Mouse (Mus musculus) forebrain, embryonic 16.5 days (tissue): ENCODE measurements around the gene Gm13289. TPM values are rescaled to one million over a fixed set of nuclear protein-coding genes. Genes with fewer than 3 reads are reported as not detected.
"Not testable (repeated sequence)": the region's sequence is repeated elsewhere in the genome, so short reads cannot be mapped to it uniquely, and the experiment has no call there.

ENCODE experiments used
- ATAC-seq: fragments of 200-750 bp; cut with Nextera tagmentation; 2 replicates; pipeline ENCODE4 v1.8.0; 2017; ENCODE audit warnings: mild to moderate bottlenecking, moderate library complexity
- H3K27ac ChIP-seq: fragments of 300-500 bp; sonication (generic); 2 replicates; pipeline ENCODE4 v1.5.1; 2014; ENCODE audit warnings: low read length, control low read depth
- H3K27me3 ChIP-seq: fragments of 300-500 bp; sonication (generic); replicated peaks from 2 replicates; pipeline ENCODE4 v1.6.1; 2014; ENCODE audit warnings: low read length; ENCODE audit not compliant: control insufficient read depth, insufficient read depth
- H3K36me3 ChIP-seq: fragments of 300-500 bp; sonication (generic); 2 replicates; pipeline ENCODE4 v1.6.1; 2014; ENCODE audit not compliant: control insufficient read depth, insufficient read depth
- H3K4me1 ChIP-seq: fragments of 300-500 bp; sonication (generic); replicated peaks from 2 replicates; pipeline ENCODE4 v1.6.1; 2014; ENCODE audit warnings: low read length; ENCODE audit not compliant: control insufficient read depth, insufficient read depth
- H3K4me2 ChIP-seq: fragments of 300-500 bp; sonication (generic); 2 replicates; pipeline ENCODE4 v1.6.1; 2014; ENCODE audit warnings: mild to moderate bottlenecking, low read length, control low read depth
- H3K4me3 ChIP-seq: fragments of 300-500 bp; sonication (generic); replicated peaks from 2 replicates; pipeline ENCODE4 v1.5.1; 2014; ENCODE audit warnings: mild to moderate bottlenecking, low read length, control low read depth
- H3K9ac ChIP-seq: fragments of 300-500 bp; sonication (generic); replicated peaks from 2 replicates; pipeline ENCODE4 v1.6.1; 2014; ENCODE audit warnings: low read depth, low read length, control low read depth
- H3K9me3 ChIP-seq: fragments of 300-500 bp; sonication (generic); 2 replicates; pipeline ENCODE4 v1.6.1; 2016; ENCODE audit warnings: low read length; ENCODE audit not compliant: control insufficient read depth
- WGBS: fragments of 180-500 bp; shearing (Covaris S2); extraction: QIAGEN DNeasy Blood & Tissue Kit; methylation state at CpG from one replicate; pipeline ENCODE4 v1.1.7; 2014; 5-methylcytosine and 5-hydroxymethylcytosine counted together
- polyA plus RNA-seq: library from polyadenylated mRNA; unstranded; fragments of >200 nt; fragmentation: Nextera tagmentation; extraction: Ambion mirVana; gene quantifications from 2 replicates; pipeline ENCODE4 v1.2.1, GENCODE M21; 2015

The Gm13289 gene
- polyA plus RNA-seq, 1 experiment from 2014 or later: not detected

- WGBS: 11% methylated on average over 28 of the region's 31 CpGs
- not testable (repeated sequence) for H3K27me3 ChIP-seq, H3K4me1 ChIP-seq, H3K36me3 ChIP-seq, H3K9me3 ChIP-seq, ATAC-seq
- Histone ChIP-seq H3K4me2 (peak overlapping the region; percentile 86), H3K27ac (peak overlapping the region; percentile 67; the same call in 1 of the 2 replicates), H3K4me3 (peak overlapping the region; percentile 48), H3K9ac (peak overlapping the region; percentile 57)
Measured at GRCm38 (mm10) chr4:88756581-88757513, 19.9 kb upstream of the Gm13289 start.

GRCm38 (mm10) chr4:88757628-88758031 lies 19.1 kb upstream of the Gm13289 start:
- Histone ChIP-seq H3K9ac (peak overlapping the region; percentile 57), H3K4me3 (peak overlapping the region; percentile 48), H3K4me2 (peak overlapping the region; percentile 86)
- peak; percentile 100 for ATAC-seq
- H3K27ac ChIP-seq, H3K4me1 ChIP-seq, H3K27me3 ChIP-seq, H3K9me3 ChIP-seq, H3K36me3 ChIP-seq: not testable (repeated sequence)
- 0% methylated on average over 20 of the region's 21 CpGs for WGBS

- not testable (repeated sequence) for H3K4me1 ChIP-seq, H3K4me3 ChIP-seq, H3K9ac ChIP-seq, H3K4me2 ChIP-seq, H3K9me3 ChIP-seq, H3K27me3 ChIP-seq, ATAC-seq, H3K36me3 ChIP-seq, H3K27ac ChIP-seq
- 89% methylated on average over 6 of the region's 9 CpGs for WGBS
Measured at GRCm38 (mm10) chr4:88758751-88759150, 18.0 kb upstream of the Gm13289 start.

- not testable (repeated sequence) for H3K27me3 ChIP-seq, H3K27ac ChIP-seq, H3K36me3 ChIP-seq, H3K9me3 ChIP-seq, H3K4me1 ChIP-seq, H3K9ac ChIP-seq, ATAC-seq
- Histone ChIP-seq H3K4me3 (peak within 1 kb of the TSS; percentile 40), H3K4me2 (peak within 1 kb of the TSS; percentile 60)
- 26% methylated on average over 7 of the region's 14 CpGs for WGBS
Measured at GRCm38 (mm10) chr4:88759610-88760268, 17.0 kb upstream of the Gm13289 start, which contains the start of gene Gm13283. Gene Gm13283 (plus strand): TSS chr4:88760119.

GRCm38 (mm10) chr4:88760431-88760830 lies 16.3 kb upstream of the Gm13289 start:
- Histone ChIP-seq H3K4me2 (peak overlapping the region; percentile 60), H3K4me3 (peak overlapping the region; percentile 40)
- not testable (repeated sequence) for ATAC-seq, H3K4me1 ChIP-seq, H3K36me3 ChIP-seq, H3K9ac ChIP-seq, H3K9me3 ChIP-seq, H3K27ac ChIP-seq, H3K27me3 ChIP-seq
- WGBS: 1% methylated on average over 22 of the region's 28 CpGs

GRCm38 (mm10) chr4:88761776-88762175 lies 14.9 kb upstream of the Gm13289 start:
- H3K36me3 ChIP-seq, ATAC-seq, H3K4me2 ChIP-seq, H3K4me1 ChIP-seq, H3K9ac ChIP-seq, H3K27me3 ChIP-seq, H3K9me3 ChIP-seq, H3K27ac ChIP-seq, H3K4me3 ChIP-seq: not testable (repeated sequence)
- WGBS: 68% methylated on average over 6 of the region's 8 CpGs

- H3K9ac ChIP-seq, H3K4me3 ChIP-seq, H3K27ac ChIP-seq, H3K9me3 ChIP-seq, H3K27me3 ChIP-seq, H3K4me1 ChIP-seq, H3K36me3 ChIP-seq, H3K4me2 ChIP-seq, ATAC-seq: not testable (repeated sequence)
- WGBS: 59% methylated on average over 8 of the region's 9 CpGs
Measured at GRCm38 (mm10) chr4:88762341-88762740, 14.4 kb upstream of the Gm13289 start.

GRCm38 (mm10) chr4:88763384-88764018 lies 13.2 kb upstream of the Gm13289 start:
- not testable (repeated sequence) for ATAC-seq, H3K9ac ChIP-seq, H3K9me3 ChIP-seq, H3K27ac ChIP-seq, H3K27me3 ChIP-seq, H3K4me1 ChIP-seq, H3K36me3 ChIP-seq
- Histone ChIP-seq H3K4me3 (peak overlapping the region; percentile 40), H3K4me2 (peak overlapping the region; percentile 61)
- WGBS: 3% methylated on average over 19 of the region's 42 CpGs

DNA sequence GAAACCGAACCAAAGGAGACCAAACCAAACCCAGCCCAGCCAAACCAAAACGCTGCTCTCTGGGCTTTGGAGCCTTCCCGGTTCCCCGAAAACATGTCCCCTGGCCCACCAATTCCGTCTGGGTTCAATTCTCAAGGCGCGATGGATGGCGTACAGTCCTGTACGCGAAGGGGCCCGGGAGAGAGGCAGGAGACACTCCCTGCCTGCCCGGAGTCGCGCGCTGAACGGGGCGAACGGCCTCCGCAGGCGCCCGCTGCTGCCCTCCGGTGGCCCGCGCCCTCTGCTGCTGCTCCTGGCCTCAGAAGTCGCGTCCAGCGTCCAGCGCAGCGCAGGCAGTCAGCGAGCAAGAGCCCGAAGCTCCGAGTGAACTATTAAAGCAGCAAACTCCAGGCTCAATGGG lies 3.2 kb upstream of the Gm13289 start, which contains the start of gene Gm13290:
Gm13290 (plus strand) TSS at position 301 of the 400 bp plus-strand sequence.
- H3K36me3 ChIP-seq, H3K4me2 ChIP-seq, H3K4me1 ChIP-seq, H3K27ac ChIP-seq, H3K9ac ChIP-seq, ATAC-seq, H3K27me3 ChIP-seq, H3K4me3 ChIP-seq, H3K9me3 ChIP-seq: not testable (repeated sequence)
- no CpG with 5 or more reads among the region's 32 CpGs for WGBS
